Mouse (Mus musculus): ENCODE measurements around the gene Borcs5.

DNA sequence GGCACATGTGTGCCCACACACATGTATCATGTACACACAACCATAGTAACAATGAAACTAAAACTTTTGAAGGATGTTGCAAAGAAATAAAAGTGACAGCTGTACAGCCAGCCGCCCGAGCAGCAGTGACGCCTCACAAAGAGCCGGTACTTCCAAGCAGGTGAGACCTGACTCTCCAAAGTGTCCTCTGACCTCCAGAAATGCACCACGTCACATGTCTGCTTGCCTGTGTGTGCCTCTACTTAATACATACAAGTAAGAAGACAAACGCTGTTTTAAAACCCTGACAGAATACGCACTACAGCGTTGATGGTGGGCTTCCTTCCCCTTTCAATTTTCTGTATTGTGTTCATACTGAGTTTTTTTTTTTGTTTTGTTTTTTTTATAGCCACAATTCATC lies 83.6 kb downstream of the Borcs5 start:
- TF ChIP-seq POLR2AphosphoS2 (IDR thresholded peaks at IDR 0.05; ENCODE audit: insufficient read length, low read depth) (no peak), MAX (IDR thresholded peaks at IDR 0.05; ENCODE audit: low read depth) (no peak), USF1 (IDR thresholded peaks at IDR 0.05; ENCODE audit: low read depth) (no peak), CEBPB (IDR thresholded peaks at IDR 0.05; ENCODE audit: insufficient read depth, poor library complexity, severe bottlenecking) (no peak)

Data from myocyte (in vitro differentiated cells).